Mouse (Mus musculus): ENCODE measurements around the gene Batf3. TPM values are rescaled to one million over a fixed set of nuclear protein-coding genes. Genes with fewer than 3 reads are reported as not detected.
A peak's percentile ranks its signal among the peaks of the same experiment; 100 is the strongest.

Batf3 gene
- polyA plus RNA-seq, 1 experiment from 2014 or later, result 2.6 TPM

DNA sequence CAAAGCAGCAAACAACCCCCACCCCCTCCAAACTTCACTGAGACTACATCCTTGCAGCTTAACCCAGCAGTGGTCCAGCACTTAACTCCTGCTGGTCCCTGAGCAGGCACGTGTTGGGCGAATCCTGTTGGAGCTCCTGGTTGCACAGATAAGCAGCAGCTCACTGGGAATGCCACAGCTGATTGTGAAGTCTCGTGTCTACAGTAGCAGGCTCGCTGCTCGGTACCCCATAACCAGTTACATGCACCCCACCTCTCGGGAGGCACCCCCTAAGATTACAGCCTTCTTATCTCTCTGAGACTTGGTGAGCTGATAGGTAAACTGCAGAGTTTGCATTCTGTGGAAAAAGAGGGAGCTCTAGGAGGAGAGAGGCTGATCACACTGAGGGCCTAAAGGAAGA, 8.3 kb upstream of the Batf3 start:
- Histone ChIP-seq H3K9ac (no peak overlapping the region), H3K27me3 (no peaks in the 10 kb centered on the region), H3K9me3 (no peaks in the 10 kb centered on the region), H3K4me1 (replicated peaks) (no peaks in the 10 kb centered on the region), H3K36me3 (no peaks in the 10 kb centered on the region), H3K4me2 (no peak overlapping the region), H3K27ac (replicated peaks) (no peak overlapping the region), H3K4me3 (no peak overlapping the region)
- WGBS, result 73% methylated on average over 6 of the region's 6 CpGs
- no peak for ATAC-seq (ENCODE audit: low read depth)

DNA sequence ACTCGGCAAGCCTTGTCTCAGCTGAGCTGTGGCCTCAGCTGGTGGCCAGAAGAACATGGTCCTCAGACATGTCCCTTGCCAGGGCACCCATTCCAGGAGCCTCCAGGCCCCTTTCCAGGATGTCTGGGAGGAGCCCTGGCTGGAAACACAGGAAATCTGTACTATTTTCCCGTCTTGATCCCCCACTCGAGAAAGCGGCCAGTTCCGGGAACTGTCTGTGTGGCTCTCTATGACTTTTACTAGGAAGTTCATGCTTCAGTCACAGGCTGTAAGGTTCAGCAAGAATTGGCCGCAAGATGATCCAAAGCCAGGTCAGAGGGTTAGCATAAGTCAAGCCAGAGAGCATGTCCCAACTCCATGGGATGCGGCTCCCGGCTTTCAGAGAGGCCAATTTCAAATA, 5.6 kb upstream of the Batf3 start:
- H3K4me2 ChIP-seq, result no peak overlapping the region
- no peak overlapping the region for H3K4me3 ChIP-seq
- H3K9me3 ChIP-seq, result no peaks in the 10 kb centered on the region
- H3K36me3 ChIP-seq, result no peaks in the 10 kb centered on the region
- H3K4me1 ChIP-seq (replicated peaks), result 0 out of 2 replicates have a peak, but pooled peaks cover 3% of the 10 kb centered on the region
- H3K9ac ChIP-seq, result no peak overlapping the region
- ATAC-seq (ENCODE audit: low read depth), result no peak
- H3K27ac ChIP-seq (replicated peaks), result no peak overlapping the region
- WGBS, result 85% methylated on average over 8 of the region's 8 CpGs
- peaks cover 3% of the 10 kb centered on the region; the same call in 1 of the 2 replicates for H3K27me3 ChIP-seq

DNA sequence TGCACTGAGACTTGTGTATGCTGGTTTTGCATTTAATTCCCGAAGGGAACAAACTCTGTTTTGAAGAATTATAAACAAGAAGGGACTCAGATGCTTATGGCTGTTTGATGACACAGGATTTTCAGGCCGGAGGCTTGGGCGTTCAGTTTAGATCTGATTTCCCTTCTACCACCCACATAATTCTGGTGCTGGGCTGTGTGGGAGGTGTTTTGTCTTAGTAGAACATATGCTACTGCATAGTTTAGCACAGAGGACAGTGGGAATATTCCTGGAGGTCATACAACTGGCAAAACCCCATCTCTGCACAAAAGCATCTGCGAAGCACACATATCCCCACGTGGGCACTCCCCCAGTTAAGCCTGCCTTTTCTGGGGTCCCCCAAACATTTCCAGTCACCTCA, 4.1 kb upstream of the Batf3 start:
- H3K4me2 ChIP-seq, result no peak overlapping the region
- H3K4me1 ChIP-seq (replicated peaks), result peaks cover 16% of the 10 kb centered on the region
- H3K9ac ChIP-seq, result no peak overlapping the region
- no peaks in the 10 kb centered on the region for H3K9me3 ChIP-seq
- ATAC-seq (ENCODE audit: low read depth), result no peak
- 78% methylated on average over 5 of the region's 5 CpGs for WGBS
- no peaks in the 10 kb centered on the region for H3K36me3 ChIP-seq
- no peak overlapping the region for H3K4me3 ChIP-seq
- H3K27ac ChIP-seq (replicated peaks), result no peak overlapping the region
- peaks cover 10% of the 10 kb centered on the region for H3K27me3 ChIP-seq

DNA sequence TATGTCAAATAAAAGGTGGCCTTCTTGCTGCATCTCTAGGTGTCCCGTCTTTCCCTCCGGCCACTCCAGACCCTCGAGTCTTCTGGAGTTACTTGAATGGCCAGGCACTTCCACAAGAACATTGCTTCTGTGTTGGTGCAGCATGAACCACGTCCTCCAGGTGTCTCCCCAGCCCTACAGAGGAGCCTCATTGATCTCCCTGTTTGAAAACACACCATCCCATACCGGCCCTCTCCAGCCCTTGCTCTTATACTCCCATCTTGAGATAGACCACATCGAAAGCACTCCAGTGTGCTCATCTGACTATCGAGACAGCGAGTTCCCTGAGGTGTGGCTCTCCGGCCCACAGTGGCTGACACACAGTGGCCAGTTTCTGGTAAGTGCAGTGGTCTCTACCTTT, 2.6 kb upstream of the Batf3 start:
- H3K4me1 ChIP-seq (replicated peaks), result peaks cover 19% of the 10 kb centered on the region
- no peak for ATAC-seq (ENCODE audit: low read depth)
- H3K36me3 ChIP-seq, result no peaks in the 10 kb centered on the region
- H3K9ac ChIP-seq, result no peak overlapping the region
- WGBS, result 76% methylated on average over 9 of the region's 9 CpGs
- no peak overlapping the region for H3K4me2 ChIP-seq
- H3K27me3 ChIP-seq, result peaks cover 25% of the 10 kb centered on the region
- no peak overlapping the region for H3K27ac ChIP-seq (replicated peaks)
- no peaks in the 10 kb centered on the region for H3K9me3 ChIP-seq
- no peak overlapping the region for H3K4me3 ChIP-seq

DNA sequence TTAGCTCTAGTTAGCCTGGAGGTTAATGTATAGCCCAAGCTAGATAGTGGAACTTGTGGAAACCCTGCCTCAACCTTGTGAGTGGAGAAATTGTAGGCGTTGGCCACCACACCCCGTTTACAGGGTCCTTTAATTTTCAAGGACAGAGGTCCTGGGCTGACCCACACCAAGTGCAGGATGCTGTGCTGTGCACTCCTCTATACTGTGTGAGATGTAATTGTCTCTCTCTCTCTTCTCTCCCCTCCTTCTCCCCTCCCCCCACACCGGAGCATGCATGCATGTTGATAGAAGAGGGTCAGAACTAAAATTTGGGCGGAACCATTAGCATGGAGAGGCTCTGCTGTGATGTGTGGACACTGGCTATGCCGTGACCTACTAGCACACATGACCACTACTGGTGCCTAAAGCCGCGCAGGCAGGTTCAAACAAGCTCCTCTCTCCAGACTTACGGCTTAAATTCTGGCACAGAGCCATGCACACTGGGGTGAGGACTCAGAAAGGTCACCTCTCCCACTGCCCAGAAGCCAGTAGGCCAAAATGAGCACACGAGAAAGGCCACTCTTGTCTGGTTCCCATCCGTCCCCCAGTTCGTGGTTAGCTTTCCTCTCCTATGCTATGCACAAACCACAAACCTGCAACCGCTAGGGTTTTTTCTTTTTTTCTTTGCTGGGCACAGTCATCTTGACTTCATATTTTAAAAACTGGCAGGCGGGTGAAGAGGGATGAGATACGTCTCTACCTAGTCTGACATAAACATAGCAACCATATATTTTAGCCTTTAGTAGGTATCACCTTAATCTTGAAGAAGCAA, 571 bp upstream of the Batf3 start:
- Histone ChIP-seq H3K36me3 (no peaks in the 10 kb centered on the region), H3K27ac (replicated peaks) (no peak overlapping the region), H3K4me1 (replicated peaks) (peaks cover 19% of the 10 kb centered on the region), H3K4me3 (peak overlapping the region; percentile 59), H3K9ac (no peak overlapping the region; the same call in 1 of the 2 replicates), H3K4me2 (peak overlapping the region; percentile 99), H3K9me3 (0 out of 2 replicates have a peak, but pooled peaks cover 6% of the 10 kb centered on the region), H3K27me3 (peaks cover 28% of the 10 kb centered on the region)
- 0 out of 2 replicates have a peak, but pooled peaks have one; percentile 16 for ATAC-seq (ENCODE audit: low read depth)
- 57% methylated on average over 14 of the region's 14 CpGs for WGBS

DNA sequence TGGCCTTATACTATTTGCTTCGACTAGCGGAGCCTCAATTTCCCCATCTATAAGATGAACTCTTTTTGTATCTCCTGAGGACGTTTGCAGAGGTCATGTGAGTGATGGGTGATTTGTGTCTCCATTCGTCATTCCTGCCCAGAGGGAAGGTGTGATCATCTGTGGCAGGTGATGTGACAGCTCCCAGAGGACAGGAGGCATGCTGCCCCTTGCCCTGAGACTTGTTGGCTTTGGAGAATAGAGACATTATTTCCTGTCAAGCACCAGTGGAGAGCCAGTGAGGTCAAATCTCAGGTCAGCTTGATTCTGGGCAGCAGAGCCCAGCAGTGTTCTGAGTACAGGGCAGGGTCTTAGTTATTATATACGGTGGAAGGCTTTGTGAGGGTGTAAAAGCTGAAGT, 1.5 kb downstream of the Batf3 start:
- Histone ChIP-seq H3K36me3 (no peaks in the 10 kb centered on the region), H3K4me2 (peak overlapping the region; percentile 99), H3K4me3 (peak overlapping the region; percentile 59), H3K4me1 (replicated peaks) (peaks cover 19% of the 10 kb centered on the region), H3K9me3 (0 out of 2 replicates have a peak, but pooled peaks cover 6% of the 10 kb centered on the region), H3K27ac (replicated peaks) (no peak overlapping the region), H3K9ac (no peak overlapping the region), H3K27me3 (peaks cover 28% of the 10 kb centered on the region)
- WGBS, result 43% methylated on average over 5 of the region's 5 CpGs
- no peak for ATAC-seq (ENCODE audit: low read depth)

DNA sequence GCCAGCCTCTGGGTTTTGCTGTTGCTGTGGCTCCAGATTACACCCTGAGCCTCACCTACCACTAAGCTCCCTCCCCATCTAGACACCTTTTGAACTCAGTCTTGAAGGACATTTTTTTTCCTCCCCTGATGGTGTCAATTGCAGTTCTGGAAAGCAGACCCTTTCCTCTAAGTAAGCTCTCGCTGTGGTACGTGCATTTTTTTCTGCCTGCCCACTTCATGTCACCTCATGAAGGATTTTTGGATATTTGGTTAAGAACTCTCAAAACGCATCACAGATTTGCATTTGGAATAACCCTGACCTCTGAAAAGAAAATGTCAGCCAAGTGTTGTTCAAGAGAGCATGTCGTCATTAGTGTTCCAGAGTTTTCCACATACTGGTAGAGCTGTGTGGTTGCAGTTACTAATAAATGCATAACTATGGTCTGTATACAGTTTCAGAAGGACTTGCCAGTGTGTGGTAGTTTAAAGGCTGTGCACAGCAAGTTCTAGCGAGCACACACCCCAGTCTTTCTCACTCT, 2.2 kb downstream of the Batf3 start:
- ATAC-seq (ENCODE audit: low read depth), result no peak
- Histone ChIP-seq H3K4me3 (no peak overlapping the region), H3K4me1 (replicated peaks) (peaks cover 19% of the 10 kb centered on the region), H3K27me3 (peaks cover 28% of the 10 kb centered on the region), H3K27ac (replicated peaks) (no peak overlapping the region), H3K4me2 (no peak overlapping the region), H3K9ac (no peak overlapping the region), H3K36me3 (no peaks in the 10 kb centered on the region), H3K9me3 (0 out of 2 replicates have a peak, but pooled peaks cover 6% of the 10 kb centered on the region)
- WGBS, result 81% methylated on average over 5 of the region's 5 CpGs

DNA sequence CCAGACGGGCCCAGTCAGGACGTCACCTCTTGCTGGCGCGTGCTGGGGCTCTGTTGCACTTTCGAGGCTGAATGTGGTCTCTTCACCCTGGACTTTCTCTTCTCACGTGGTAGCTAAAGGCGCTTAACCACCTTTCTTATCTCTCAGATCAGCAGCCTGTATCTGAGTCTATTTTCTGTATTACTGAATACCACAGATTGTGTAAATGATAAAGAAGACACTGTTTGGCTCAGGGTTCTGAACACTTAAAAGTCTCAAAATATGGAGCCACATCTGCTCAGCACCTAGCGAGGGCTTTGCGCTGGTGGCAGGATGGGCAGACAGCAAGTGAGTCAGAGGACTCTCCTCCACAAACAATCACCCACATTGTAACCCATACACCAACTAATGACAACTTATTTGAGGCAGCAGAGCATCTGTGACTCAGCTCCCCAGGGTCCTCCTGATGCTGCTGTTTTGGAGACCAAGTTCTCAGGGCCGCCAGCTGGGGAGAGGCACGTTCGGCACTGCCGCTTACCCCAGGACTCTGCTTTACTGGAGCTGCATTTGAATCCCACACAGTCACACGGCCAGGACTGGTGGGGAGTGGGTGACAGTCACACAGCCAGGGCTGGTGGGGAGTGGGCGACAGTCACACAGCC, 5.2 kb downstream of the Batf3 start:
- H3K9me3 ChIP-seq, result 0 out of 2 replicates have a peak, but pooled peaks cover 6% of the 10 kb centered on the region
- no peak overlapping the region for H3K4me3 ChIP-seq
- H3K27me3 ChIP-seq, result peaks cover 21% of the 10 kb centered on the region
- no peaks in the 10 kb centered on the region for H3K36me3 ChIP-seq
- no peak overlapping the region for H3K4me2 ChIP-seq
- no peak overlapping the region for H3K9ac ChIP-seq
- peaks cover 9% of the 10 kb centered on the region for H3K4me1 ChIP-seq (replicated peaks)
- WGBS, result 80% methylated on average over 15 of the region's 15 CpGs
- no peak overlapping the region for H3K27ac ChIP-seq (replicated peaks)
- ATAC-seq (ENCODE audit: low read depth), result no peak

DNA sequence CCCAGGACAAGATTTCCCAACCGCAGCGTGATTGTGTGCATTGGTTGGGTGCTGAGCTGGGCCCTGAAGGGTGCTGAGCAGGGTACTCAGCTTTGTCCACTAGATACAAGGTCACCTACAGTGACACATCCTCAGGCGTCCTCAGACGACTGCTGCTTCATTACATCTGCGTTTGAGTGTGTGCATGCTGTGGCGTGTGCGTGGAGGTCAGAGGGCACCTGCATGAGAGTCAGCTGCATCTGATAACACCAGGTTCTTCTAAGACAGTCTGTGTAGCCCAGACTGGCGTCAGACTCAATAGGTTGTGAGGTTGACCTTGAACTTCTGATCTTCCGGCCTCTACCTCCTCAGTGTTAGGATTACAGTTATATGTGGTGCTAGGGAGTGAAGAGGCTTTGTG, 7.6 kb downstream of the Batf3 start:
- Histone ChIP-seq H3K4me1 (replicated peaks) (no peaks in the 10 kb centered on the region), H3K4me3 (no peak overlapping the region), H3K36me3 (no peaks in the 10 kb centered on the region), H3K4me2 (no peak overlapping the region), H3K9me3 (0 out of 2 replicates have a peak, but pooled peaks cover 6% of the 10 kb centered on the region), H3K27ac (replicated peaks) (no peak overlapping the region), H3K27me3 (peaks cover under 1% of the 10 kb centered on the region; the same call in 1 of the 2 replicates), H3K9ac (no peak overlapping the region)
- 84% methylated on average over 9 of the region's 9 CpGs for WGBS
- ATAC-seq (ENCODE audit: low read depth), result no peak

DNA sequence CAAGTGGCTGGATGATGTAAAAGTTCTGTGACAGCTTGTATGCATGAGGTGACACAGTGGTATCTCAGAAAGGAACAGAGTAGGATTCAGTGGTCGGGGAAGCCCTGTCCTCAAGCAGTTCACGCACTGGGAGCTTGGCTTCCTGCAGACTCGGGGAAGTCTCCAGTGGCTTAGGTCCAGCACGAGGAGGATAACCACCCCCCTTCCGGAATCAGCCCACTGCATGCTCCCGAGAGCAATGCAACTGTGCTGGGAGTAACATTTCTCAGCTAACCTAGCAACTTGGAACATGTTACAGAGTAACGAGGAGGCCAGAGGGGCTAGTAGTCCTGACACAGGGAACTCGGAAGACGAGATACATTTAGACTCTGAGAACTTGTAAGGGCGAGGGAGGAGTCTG, 9.7 kb downstream of the Batf3 start:
- no peak for ATAC-seq (ENCODE audit: low read depth)
- Histone ChIP-seq H3K9me3 (no peaks in the 10 kb centered on the region), H3K9ac (no peak overlapping the region), H3K27me3 (no peaks in the 10 kb centered on the region), H3K36me3 (no peaks in the 10 kb centered on the region), H3K4me1 (replicated peaks) (peaks cover 6% of the 10 kb centered on the region; the same call in 1 of the 2 replicates), H3K4me3 (no peak overlapping the region), H3K4me2 (no peak overlapping the region), H3K27ac (replicated peaks) (no peak overlapping the region)
- WGBS, result 75% methylated on average over 10 of the region's 10 CpGs

DNA sequence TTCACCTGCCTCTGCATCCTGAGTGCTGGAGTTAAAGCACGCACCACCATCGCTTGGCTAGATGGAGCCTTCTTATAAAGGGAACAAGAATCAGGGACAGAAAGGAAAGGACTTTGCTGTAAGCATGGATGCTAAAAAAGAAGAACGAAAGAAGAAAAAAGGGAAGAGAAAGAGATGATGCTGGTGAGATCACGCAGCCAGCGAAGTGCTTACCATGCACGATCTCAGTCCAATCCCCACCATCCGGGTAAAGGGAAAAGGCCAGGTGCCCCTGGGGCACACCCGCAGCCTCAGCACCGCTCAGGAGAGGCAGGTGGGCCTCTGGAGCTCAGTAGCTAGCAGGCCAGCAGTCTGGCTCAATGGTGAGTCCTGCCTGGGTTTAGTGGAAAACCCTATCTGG, 12.3 kb downstream of the Batf3 start:
- H3K27ac ChIP-seq (replicated peaks), result no peak overlapping the region
- no peak overlapping the region for H3K4me2 ChIP-seq
- H3K9me3 ChIP-seq, result no peaks in the 10 kb centered on the region
- WGBS, result 90% methylated on average over 9 of the region's 9 CpGs
- H3K4me3 ChIP-seq, result no peak overlapping the region
- no peak overlapping the region for H3K9ac ChIP-seq
- H3K4me1 ChIP-seq (replicated peaks), result peaks cover 6% of the 10 kb centered on the region; the same call in 1 of the 2 replicates
- H3K27me3 ChIP-seq, result no peaks in the 10 kb centered on the region
- no peaks in the 10 kb centered on the region for H3K36me3 ChIP-seq
- ATAC-seq (ENCODE audit: low read depth), result no peak

DNA sequence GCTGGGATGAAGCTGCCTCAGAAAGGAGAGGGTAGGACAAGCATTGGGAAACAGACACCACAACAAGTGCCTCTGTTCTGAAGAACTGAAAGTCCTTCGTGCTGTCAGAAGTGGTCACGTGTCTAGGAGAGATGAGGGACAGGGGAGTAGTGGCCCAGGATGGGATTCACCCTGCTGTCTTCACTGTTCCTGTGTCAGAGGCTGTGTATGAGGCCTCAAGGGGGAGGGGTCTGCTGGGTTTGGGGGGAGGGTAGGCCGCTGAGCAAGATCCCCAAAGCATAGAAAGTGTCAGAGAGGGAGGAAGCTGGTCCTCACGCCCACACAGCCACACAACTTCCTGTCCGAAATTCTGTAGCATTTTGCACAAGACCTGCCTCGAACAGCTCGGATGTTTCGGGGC, 13.5 kb downstream of the Batf3 start:
- no peaks in the 10 kb centered on the region for H3K36me3 ChIP-seq
- no peak overlapping the region for H3K4me2 ChIP-seq
- H3K4me3 ChIP-seq, result no peak overlapping the region
- H3K9me3 ChIP-seq, result no peaks in the 10 kb centered on the region
- H3K9ac ChIP-seq, result no peak overlapping the region
- no peaks in the 10 kb centered on the region for H3K27me3 ChIP-seq
- no peak overlapping the region for H3K27ac ChIP-seq (replicated peaks)
- 60% methylated on average over 8 of the region's 8 CpGs for WGBS
- H3K4me1 ChIP-seq (replicated peaks), result peaks cover 6% of the 10 kb centered on the region; the same call in 1 of the 2 replicates
- no peak for ATAC-seq (ENCODE audit: low read depth)

All from neural tube, embryonic 13.5 days (tissue).